Mouse (Mus musculus) bone marrow macrophage, adult 2 months (primary cell): ENCODE measurements at regions not wholly inside any gene's neighbourhood (a gene's known extent, or its start where the extent isn't known, plus 50 kb on each side); places are given as distances from the start of the nearest gene placed in this dataset.

Source experiments
- CTCF ChIP-seq: IDR thresholded peaks from 2 replicates; pipeline ENCODE4 v1.5.1; 2012; ENCODE audit warnings: low read depth, mild to moderate bottlenecking, low read length, moderate library complexity
- POLR2A ChIP-seq: IDR thresholded peaks from 2 replicates; pipeline ENCODE4 v1.6.1; 2012; ENCODE audit warnings: mild to moderate bottlenecking, low read depth, low read length, borderline replicate concordance

DNA sequence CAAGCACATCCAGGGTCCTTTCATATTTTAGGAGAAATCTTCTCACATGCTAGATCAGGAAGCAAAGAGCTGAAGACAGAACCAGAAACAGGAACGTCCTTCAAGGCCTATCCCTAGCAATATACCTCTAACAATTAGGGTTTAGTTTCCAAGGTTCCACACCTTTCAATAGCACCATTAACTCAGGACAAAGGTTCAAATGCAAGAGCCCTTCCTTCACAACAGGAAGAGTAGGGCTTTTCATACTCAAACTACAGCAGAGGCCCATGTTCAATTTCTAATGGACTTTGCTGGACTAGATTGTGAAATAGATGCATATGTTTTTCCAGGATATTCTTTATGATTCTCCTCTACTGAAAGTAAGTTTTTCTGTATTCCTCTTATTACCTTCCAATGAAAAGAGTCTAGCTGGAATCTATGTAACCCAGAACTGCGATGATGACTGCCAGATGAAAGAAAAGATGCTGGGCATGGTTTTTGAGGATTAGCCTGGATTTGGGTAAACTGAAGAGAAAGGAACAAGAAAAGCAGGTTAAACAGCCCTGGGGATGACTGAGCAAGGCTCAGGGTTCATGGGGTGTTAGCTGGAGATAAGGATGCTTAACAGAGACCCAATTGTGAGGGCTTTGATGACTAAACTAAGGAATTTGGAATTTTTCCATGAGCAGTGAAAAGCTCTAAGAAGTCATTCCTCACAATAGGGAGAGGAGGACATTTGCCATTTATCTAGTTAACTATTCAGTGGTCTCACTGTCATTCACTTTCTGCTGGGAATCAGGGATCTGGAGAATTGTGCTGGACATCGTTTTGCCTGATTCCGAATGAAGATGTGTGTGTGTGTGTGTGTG, 215.9 kb downstream of the Klf6 start:
- TF ChIP-seq CTCF (no peak), POLR2A (no peak)
